Mouse (Mus musculus) fibroblast of lung, adult 2 months (primary cell): ENCODE measurements around the gene Rab11fip5.
A peak's percentile ranks its signal among the peaks of the same experiment; 100 is the strongest.

ENCODE experiments used
- DNase-seq: peaks from one replicate; pipeline ENCODE4 v3.0.0-alpha.2; 2011; ENCODE audit warnings: low read depth

The Rab11fip5 gene

GRCm38 (mm10) chr6:85373951-85374733 is at the start of gene Rab11fip5:
TSS of gene Rab11fip5 (minus strand) at chr6:85374634.
- no peak for DNase-seq

DNA sequence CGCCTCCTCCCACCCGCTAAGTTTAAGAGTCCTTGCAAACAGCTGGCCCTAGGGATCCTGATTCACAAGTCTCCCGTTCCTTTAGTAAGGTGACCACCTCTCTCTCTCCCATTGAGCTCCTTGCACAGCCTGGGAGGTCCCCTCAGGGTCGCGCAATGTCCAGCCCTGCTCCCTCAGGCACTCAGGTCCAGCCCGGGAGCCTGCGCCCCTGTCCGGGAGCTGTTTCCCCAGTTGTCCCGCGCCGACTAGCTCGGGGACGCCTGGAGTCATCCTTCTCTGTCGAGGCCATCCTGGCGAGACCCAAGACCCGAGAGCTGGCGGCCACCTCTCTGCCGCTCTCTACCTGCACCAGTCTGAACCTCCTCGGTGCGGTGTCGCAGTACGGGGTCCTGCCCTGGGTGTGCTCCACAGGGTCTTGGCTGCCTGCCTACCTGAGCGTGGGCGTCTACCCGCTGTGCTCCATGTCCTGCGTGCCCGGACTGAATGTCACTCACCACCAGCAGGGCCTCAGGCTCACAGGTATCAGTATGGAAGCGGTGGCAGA is 49.5 kb upstream of the Rab11fip5 start, which contains the start of gene Noto:
Gene Noto, plus strand, starts transcription at position 51 of the 544 bp plus-strand sequence.
- no peak for DNase-seq

DNA sequence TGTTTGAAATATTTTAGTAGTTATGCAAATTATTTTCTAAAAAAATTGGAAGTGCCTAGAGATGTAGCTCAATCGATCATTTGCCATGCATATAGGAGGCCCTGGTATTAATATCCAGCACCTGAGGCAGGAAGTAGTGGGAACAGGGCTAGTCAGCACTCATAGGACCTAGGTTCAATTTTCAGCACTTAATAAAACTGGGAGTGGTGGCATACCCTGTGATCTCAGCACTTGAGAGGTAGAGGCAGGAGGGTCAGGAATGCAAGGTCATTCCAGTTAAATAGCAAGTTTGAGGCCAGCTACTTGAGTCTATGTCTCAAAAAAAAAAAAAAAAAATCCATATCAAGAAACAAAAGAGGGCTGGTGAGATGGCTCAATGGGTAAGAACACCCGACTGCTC is 44.7 kb upstream of the Rab11fip5 start:
- DNase-seq = no peak

GRCm38 (mm10) chr6:85415829-85416228 is 41.4 kb upstream of the Rab11fip5 start:
- no peak for DNase-seq

DNA sequence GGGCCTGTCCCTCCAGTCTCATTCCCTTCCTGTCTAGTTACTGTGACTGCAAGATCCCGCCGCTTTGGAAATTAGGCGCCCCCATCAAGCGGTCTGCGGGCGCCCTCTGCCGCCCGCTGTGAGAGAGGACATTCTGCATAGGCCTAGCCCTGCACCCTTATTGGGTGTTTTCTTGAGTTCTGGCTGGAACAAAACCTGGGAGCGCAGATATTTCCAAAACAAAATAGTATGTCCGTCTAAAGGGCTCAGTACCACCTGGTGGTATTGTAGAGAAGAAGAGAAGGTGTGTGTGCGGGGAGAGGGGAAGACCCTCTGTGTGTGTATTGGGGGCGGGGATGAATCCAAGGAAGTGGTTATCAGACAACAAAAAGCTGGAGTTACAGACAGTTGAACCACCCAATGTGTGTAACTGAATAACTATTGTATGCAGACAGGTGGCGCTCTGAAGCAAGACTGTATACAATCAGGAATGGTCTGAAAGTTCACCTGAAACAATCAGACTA is 36.4 kb upstream of the Rab11fip5 start:
- peak; percentile 50 for DNase-seq

GRCm38 (mm10) chr6:85409003-85409402 is 34.6 kb upstream of the Rab11fip5 start:
- no peak for DNase-seq

GRCm38 (mm10) chr6:85403039-85403438 is 28.6 kb upstream of the Rab11fip5 start:
- no peak for DNase-seq

GRCm38 (mm10) chr6:85402613-85403012 is 28.2 kb upstream of the Rab11fip5 start:
- DNase-seq = no peak

DNA sequence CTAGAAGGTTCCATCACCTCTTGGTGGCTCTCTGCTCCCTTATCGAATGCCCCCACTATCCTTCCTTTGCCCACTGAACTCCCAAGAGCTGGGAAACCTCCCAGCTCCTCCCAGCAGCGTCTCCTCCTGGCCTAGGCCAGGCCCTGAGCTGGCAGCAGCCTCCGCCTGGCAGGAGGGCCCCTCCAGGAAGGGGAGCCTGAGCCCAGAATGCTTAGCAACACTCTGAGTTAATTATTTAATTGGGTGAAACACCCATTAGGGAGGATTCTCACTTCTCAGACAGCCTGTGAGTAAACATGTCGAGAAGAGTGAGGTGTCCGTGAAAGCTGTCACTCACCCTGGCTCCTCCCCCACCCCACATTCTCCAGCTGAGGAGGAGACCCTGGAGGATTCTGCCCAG is 25.3 kb upstream of the Rab11fip5 start:
- DNase-seq = no peak

- DNase-seq = no peak
Observed at GRCm38 (mm10) chr6:85397165-85397564, 22.7 kb upstream of the Rab11fip5 start.

DNA sequence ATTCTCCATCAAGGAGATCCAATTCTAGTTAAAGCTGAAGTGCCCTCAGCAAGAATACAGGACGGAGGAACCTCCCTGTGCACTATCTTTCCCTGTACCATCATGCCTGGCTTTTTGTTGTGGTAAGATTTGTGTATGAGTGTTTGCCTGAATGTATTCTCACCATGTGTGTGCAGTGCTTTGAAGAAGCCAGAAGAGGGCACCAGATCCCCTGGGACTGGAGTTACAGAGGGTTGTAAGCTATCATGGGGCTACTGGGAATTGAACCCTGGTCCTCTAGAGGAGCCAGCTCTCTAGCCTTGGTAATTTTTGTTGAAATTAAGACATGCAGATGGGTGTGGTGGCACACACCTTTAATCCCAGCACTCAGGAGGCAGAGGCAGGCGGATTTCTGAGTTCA is 20.9 kb upstream of the Rab11fip5 start:
- no peak for DNase-seq

DNA sequence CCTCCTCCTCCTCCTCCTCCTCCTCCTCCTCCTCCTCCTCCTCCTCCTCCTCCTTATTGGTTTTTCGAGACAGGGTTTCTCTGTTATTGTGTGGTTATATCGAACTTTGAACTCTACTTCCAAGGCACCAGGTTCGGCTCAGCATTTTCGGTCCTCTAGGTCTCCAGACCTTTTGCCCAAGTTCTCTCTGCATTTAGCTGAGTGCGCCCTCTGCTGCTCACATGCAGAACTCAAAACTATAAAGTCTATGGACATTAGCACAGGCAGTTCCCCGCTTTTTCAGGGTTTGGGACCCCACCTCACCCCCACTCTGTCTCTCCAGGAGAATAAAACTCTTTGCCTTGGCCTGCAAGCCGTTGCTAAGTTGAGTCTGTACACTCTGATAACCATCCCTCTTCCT is 17.4 kb upstream of the Rab11fip5 start:
- no peak for DNase-seq

- DNase-seq = no peak
Observed at GRCm38 (mm10) chr6:85388608-85389007, 14.2 kb upstream of the Rab11fip5 start.

DNA sequence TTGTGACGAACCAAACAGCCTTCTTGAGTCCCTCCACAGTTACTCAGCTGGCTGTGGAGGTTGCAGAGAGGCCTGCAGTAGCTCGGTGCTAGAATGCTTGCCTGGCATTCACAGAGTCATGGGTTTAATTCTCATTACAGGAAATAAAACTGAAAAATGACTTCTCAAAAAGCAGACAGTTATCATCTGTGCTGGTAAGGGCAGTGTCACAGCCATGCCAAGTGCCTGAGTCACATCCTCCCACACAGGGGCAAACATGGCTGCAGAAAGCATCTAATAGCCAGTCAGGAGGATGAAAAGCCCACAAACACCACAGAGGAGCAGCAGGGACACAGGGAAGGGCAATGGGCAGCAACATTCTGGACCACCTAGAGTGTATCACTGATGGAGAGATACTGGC is 8.4 kb upstream of the Rab11fip5 start:
- DNase-seq = no peak

DNA sequence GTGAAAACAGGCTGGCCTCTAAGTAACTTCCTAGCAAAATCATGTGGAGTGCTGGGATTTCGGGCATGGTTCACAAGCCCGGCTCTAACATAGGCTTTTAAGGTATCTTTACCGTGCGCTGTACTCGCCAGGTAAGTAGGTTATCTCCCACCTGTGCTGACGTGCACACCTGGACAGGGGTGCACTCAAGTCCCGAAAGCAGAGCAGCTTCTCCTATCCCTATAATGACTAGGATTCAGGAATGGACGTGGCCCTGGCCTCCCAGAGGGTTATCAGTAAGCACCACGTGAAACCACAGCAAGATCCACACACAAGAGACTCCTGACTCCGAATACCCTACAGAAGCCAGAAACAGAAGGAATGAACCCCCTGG is 7.2 kb upstream of the Rab11fip5 start:
- no peak for DNase-seq

DNA sequence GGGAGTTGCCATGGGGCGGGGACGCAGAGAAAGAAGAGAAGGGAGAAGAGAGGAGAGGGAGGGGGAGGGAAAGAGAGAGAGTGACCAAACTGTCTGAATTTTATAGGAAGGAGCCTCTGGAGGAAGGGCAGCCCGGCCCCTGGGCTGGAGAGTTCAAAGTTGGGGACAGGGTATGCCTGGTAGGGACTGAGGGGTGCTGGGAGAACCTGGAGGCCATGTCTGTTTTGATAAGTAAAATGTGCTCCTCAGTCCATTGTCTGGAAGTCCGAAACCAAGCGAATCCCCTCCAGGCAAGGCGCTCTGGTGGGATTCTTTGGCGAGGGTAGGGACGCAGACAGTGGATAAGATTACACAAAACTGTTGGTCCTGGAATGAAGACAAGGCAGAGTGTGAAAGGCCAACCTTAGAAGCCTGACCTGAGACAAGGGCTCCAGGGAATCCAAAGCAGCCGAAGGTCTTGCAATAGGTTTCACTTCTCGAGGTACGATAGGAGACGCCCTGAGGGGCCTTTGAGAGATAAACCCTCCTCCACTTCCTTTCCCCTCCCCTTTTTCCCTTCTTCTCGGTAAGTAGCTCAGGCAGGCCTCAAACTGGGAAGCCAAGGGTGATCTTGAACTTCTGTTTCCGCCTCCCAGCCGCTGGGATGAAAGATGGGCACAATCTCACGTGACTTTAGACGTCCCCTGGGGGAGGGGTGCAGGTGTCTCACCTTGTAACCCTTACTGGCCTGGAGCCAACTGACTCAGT is 6.6 kb upstream of the Rab11fip5 start:
- DNase-seq = no peak

DNA sequence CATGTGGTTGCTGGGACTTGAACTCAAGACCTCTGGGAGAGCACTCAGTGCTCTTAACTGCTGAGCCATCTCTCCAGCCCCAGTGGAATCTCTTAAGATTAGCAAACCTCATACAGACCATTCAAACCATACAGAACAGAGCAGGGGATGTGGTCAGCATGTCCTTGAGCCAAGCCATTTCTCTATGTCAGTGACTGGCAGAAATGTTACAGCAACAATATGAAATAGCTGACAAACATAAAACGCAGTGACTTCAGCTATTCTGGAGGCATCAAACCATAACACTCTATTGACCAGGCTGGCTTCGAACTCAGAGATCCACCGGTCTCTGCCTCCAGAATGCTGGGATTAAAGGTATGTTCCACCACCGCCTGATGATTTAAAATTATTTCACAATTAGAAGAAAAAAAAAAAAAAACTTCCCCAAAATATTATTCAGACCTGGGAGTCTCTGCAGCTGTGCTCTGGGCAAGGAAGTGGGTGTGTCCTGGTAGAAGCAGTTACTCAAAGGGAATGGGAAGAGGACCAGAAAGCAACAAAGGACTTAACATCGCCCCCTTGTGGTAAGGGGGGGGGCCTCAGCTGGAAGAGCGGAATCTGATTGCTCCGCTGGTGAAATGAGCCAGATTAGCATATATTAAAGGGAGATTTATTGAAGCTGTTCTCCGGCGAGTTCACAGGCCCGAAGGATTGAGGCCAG is 5.9 kb upstream of the Rab11fip5 start:
- DNase-seq = no peak

DNA sequence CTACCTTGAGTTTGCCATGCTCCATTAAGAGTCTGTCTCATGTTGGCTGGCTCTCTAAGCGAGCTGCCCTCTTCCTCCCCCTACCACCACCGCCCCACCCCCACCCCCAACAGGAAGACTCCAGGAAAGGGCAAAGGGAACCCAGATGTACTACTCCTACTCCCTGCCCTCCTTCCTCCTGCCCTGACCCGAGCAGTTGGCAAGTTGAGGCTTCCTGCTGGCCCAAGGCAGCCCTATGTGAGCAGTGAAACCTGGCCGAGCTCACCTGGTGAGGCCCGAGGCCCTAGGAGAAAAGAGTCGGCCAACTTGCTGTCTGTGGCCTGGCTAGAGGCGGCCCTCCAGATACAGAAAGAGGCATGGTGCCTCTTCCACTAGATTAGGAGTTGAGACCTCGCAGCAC is 4.2 kb upstream of the Rab11fip5 start:
- no peak for DNase-seq

DNA sequence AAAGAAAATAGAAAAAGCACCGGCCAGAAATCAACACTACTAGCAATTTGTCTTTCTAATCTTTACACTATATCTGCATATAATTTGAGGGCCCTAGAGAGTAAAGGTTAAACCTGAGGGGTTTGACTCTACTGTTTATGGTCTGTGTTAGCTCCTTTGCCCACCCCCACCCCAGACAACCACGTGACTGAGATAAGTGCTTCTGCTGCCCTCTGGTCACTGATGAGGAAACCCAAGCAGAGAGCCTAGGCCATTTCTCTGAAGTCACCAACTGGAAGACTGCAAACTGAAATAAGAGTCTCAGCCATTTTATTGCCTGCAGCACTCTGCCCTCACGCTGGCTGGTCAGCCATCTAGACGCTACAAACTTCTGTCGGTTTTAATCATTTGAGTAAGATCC is 3.4 kb upstream of the Rab11fip5 start:
- no peak for DNase-seq

GRCm38 (mm10) chr6:85377066-85377734 is 2.8 kb upstream of the Rab11fip5 start:
- no peak for DNase-seq

GRCm38 (mm10) chr6:85374734-85375114 is 290 bp upstream of the Rab11fip5 start:
- DNase-seq = peak; percentile 91
